Mouse (Mus musculus) hindbrain, embryonic 14.5 days (tissue): ENCODE measurements at regions not wholly inside any gene's neighbourhood (a gene's known extent, or its start where the extent isn't known, plus 50 kb on each side); places are given as distances from the start of the nearest gene placed in this dataset.
A peak's percentile ranks its signal among the peaks of the same experiment; 100 is the strongest.
"Not testable (repeated sequence)": the region's sequence is repeated elsewhere in the genome, so short reads cannot be mapped to it uniquely, and the experiment has no call there.

ENCODE experiments used
- ATAC-seq: fragments of 200-750 bp; cut with Nextera tagmentation; 2 replicates; pipeline ENCODE4 v1.8.0; 2017; ENCODE audit warnings: moderate number of reproducible peaks, mild to moderate bottlenecking, moderate TSS enrichment, moderate library complexity; ENCODE audit not compliant: low FRiP score
- DNase-seq: peaks from one replicate; pipeline ENCODE4 v3.0.0-alpha.2; 2015; ENCODE audit warnings: low spot score
- H3K27ac ChIP-seq: fragments of 300-500 bp; sonication (generic); 2 replicates; pipeline ENCODE4 v1.5.1; 2014; ENCODE audit warnings: mild to moderate bottlenecking, moderate library complexity
- H3K27me3 ChIP-seq: fragments of 300-500 bp; sonication (generic); 2 replicates; pipeline ENCODE4 v1.6.1; 2014; ENCODE audit warnings: mild to moderate bottlenecking, low read length, mixed read lengths; ENCODE audit not compliant: control insufficient read depth, insufficient read depth
- H3K36me3 ChIP-seq: fragments of 300-500 bp; sonication (generic); replicated peaks from 2 replicates; pipeline ENCODE4 v1.6.1; 2014; ENCODE audit not compliant: control insufficient read depth, insufficient read depth
- H3K4me1 ChIP-seq: fragments of 300-500 bp; sonication (generic); replicated peaks from 2 replicates; pipeline ENCODE4 v1.6.1; 2014; ENCODE audit warnings: antibody characterized with exemption, low read length, mixed read lengths; ENCODE audit not compliant: control insufficient read depth, insufficient read depth
- H3K4me2 ChIP-seq: fragments of 300-500 bp; sonication (generic); replicated peaks from 2 replicates; pipeline ENCODE4 v1.6.1; 2014; ENCODE audit warnings: mild to moderate bottlenecking, moderate library complexity
- H3K4me3 ChIP-seq: fragments of 300-500 bp; sonication (generic); replicated peaks from 2 replicates; pipeline ENCODE4 v1.5.1; 2014; ENCODE audit warnings: mild to moderate bottlenecking, low read length
- H3K9ac ChIP-seq: fragments of 300-500 bp; sonication (generic); 2 replicates; pipeline ENCODE4 v1.6.1; 2014
- H3K9me3 ChIP-seq: fragments of 300-500 bp; sonication (generic); 2 replicates; pipeline ENCODE4 v1.6.1; 2016; ENCODE audit warnings: low read length; ENCODE audit not compliant: control insufficient read depth
- WGBS: fragments of 180-500 bp; shearing (Covaris S2); extraction: QIAGEN DNeasy Blood & Tissue Kit; methylation state at CpG from one replicate; pipeline ENCODE4 v1.1.7; 2014; 5-methylcytosine and 5-hydroxymethylcytosine counted together

- no peak for ATAC-seq
- Histone ChIP-seq H3K4me2 (no peak overlapping the region), H3K9me3 (no peaks in the 10 kb centered on the region), H3K27ac (no peak overlapping the region), H3K4me3 (no peak overlapping the region), H3K9ac (no peak overlapping the region), H3K27me3 (no peaks in the 10 kb centered on the region), H3K4me1 (no peaks in the 10 kb centered on the region), H3K36me3 (no peaks in the 10 kb centered on the region)
- 78% methylated on average over 4 of the region's 4 CpGs for WGBS
- no peak for DNase-seq
Observed at GRCm38 (mm10) chr19:59516957-59517356, 58.8 kb downstream of the Emx2 start.

GRCm38 (mm10) chr19:59519156-59519555 is 61.0 kb downstream of the Emx2 start:
- ATAC-seq (no peak), DNase-seq (no peak)
- H3K36me3 ChIP-seq, result no peaks in the 10 kb centered on the region
- H3K27ac ChIP-seq, result no peak overlapping the region
- no peak overlapping the region for H3K9ac ChIP-seq
- H3K4me2 ChIP-seq, result no peak overlapping the region
- H3K4me1 ChIP-seq, result no peaks in the 10 kb centered on the region
- WGBS, result 80% methylated on average over 3 of the region's 3 CpGs
- H3K9me3 ChIP-seq, result no peaks in the 10 kb centered on the region
- no peak overlapping the region for H3K4me3 ChIP-seq
- no peaks in the 10 kb centered on the region for H3K27me3 ChIP-seq

- no peak overlapping the region for H3K4me3 ChIP-seq
- DNase-seq (no peak), ATAC-seq (no peak)
- H3K9ac ChIP-seq, result no peak overlapping the region
- WGBS, result 82% methylated on average over 11 of the region's 11 CpGs
- no peaks in the 10 kb centered on the region for H3K36me3 ChIP-seq
- H3K4me2 ChIP-seq, result no peak overlapping the region
- no peaks in the 10 kb centered on the region for H3K9me3 ChIP-seq
- no peaks in the 10 kb centered on the region for H3K27me3 ChIP-seq
- no peak overlapping the region for H3K27ac ChIP-seq
- no peaks in the 10 kb centered on the region for H3K4me1 ChIP-seq
Observed at GRCm38 (mm10) chr19:59522176-59522575, 64.0 kb downstream of the Emx2 start.

- H3K4me1 ChIP-seq, result no peaks in the 10 kb centered on the region
- no peak for DNase-seq
Observed at GRCm38 (mm10) chr19:59523356-59523755, 65.2 kb downstream of the Emx2 start.

GRCm38 (mm10) chr19:59564101-59564500 is 105.9 kb downstream of the Emx2 start:
- H3K27ac ChIP-seq, result no peak overlapping the region
- 83% methylated on average over 4 of the region's 4 CpGs for WGBS

More at GRCm38 (mm10) chr19:59523356-59523755, 65.2 kb downstream of the Emx2 start:
- no peaks in the 10 kb centered on the region for H3K36me3 ChIP-seq
- WGBS, result 64% methylated on average over 10 of the region's 10 CpGs
- no peak overlapping the region for H3K4me3 ChIP-seq
- H3K9me3 ChIP-seq, result no peaks in the 10 kb centered on the region
- no peak for ATAC-seq
- H3K9ac ChIP-seq, result no peak overlapping the region
- H3K27me3 ChIP-seq, result no peaks in the 10 kb centered on the region
- 0 out of 2 replicates have a peak overlapping the region, but pooled peaks have one; percentile 35 for H3K27ac ChIP-seq
- no peak overlapping the region for H3K4me2 ChIP-seq

GRCm38 (mm10) chr19:59568907-59569306 is 110.7 kb downstream of the Emx2 start:
- no peak for DNase-seq
- no peak for ATAC-seq
- H3K27ac ChIP-seq, result no peak overlapping the region
- no peaks in the 10 kb centered on the region for H3K36me3 ChIP-seq
- H3K27me3 ChIP-seq, result no peaks in the 10 kb centered on the region
- no peak overlapping the region for H3K4me3 ChIP-seq
- no peak overlapping the region for H3K9ac ChIP-seq
- no peaks in the 10 kb centered on the region for H3K4me1 ChIP-seq
- H3K4me2 ChIP-seq, result no peak overlapping the region
- H3K9me3 ChIP-seq, result no peaks in the 10 kb centered on the region

More at GRCm38 (mm10) chr19:59564101-59564500, 105.9 kb downstream of the Emx2 start:
- ATAC-seq (no peak), DNase-seq (no peak)
- Histone ChIP-seq H3K36me3 (no peaks in the 10 kb centered on the region), H3K4me2 (no peak overlapping the region), H3K27me3 (no peaks in the 10 kb centered on the region), H3K9ac (no peak overlapping the region), H3K9me3 (no peaks in the 10 kb centered on the region), H3K4me1 (no peaks in the 10 kb centered on the region), H3K4me3 (no peak overlapping the region)

- WGBS, result 100% methylated on average over 2 of the region's 2 CpGs
- H3K4me3 ChIP-seq, H3K9ac ChIP-seq, ATAC-seq, H3K36me3 ChIP-seq, H3K27ac ChIP-seq, DNase-seq, H3K4me2 ChIP-seq, H3K27me3 ChIP-seq, H3K4me1 ChIP-seq, H3K9me3 ChIP-seq: not testable (repeated sequence)
Observed at GRCm38 (mm10) chr19:59569590-59569989, 111.4 kb downstream of the Emx2 start.

- H3K4me1 ChIP-seq, result no peaks in the 10 kb centered on the region
- no peak overlapping the region for H3K27ac ChIP-seq
- WGBS, result 70% methylated on average over 3 of the region's 3 CpGs
- DNase-seq (peak; percentile 47), ATAC-seq (peak; percentile 43; the same call in 1 of the 2 replicates)
- no peaks in the 10 kb centered on the region for H3K36me3 ChIP-seq
- no peak overlapping the region for H3K4me3 ChIP-seq
- H3K9ac ChIP-seq, result no peak overlapping the region
- H3K9me3 ChIP-seq, result no peaks in the 10 kb centered on the region
- H3K27me3 ChIP-seq, result no peaks in the 10 kb centered on the region
- H3K4me2 ChIP-seq, result no peak overlapping the region
Observed at GRCm38 (mm10) chr19:59574346-59574745, 116.2 kb downstream of the Emx2 start.

GRCm38 (mm10) chr19:59577886-59578285 is 119.7 kb downstream of the Emx2 start:
- WGBS, result 78% methylated on average over 9 of the region's 9 CpGs
- H3K27ac ChIP-seq, result no peak overlapping the region
- no peak for ATAC-seq
- no peaks in the 10 kb centered on the region for H3K4me1 ChIP-seq
- no peaks in the 10 kb centered on the region for H3K36me3 ChIP-seq
- H3K4me2 ChIP-seq, result no peak overlapping the region
- no peak overlapping the region for H3K9ac ChIP-seq
- H3K27me3 ChIP-seq, result no peaks in the 10 kb centered on the region
- DNase-seq, result no peak
- H3K4me3 ChIP-seq, result no peak overlapping the region
- H3K9me3 ChIP-seq, result no peaks in the 10 kb centered on the region

- no peaks in the 10 kb centered on the region for H3K36me3 ChIP-seq
- 77% methylated on average over 1 of the region's 1 CpGs for WGBS
- H3K4me2 ChIP-seq, result no peak overlapping the region
- ATAC-seq, result no peak
- no peak for DNase-seq
- H3K27me3 ChIP-seq, result no peaks in the 10 kb centered on the region; the same call in 1 of the 2 replicates
- H3K27ac ChIP-seq, result no peak overlapping the region
- no peaks in the 10 kb centered on the region for H3K4me1 ChIP-seq
- H3K4me3 ChIP-seq, result no peak overlapping the region
- H3K9ac ChIP-seq, result no peak overlapping the region
- no peaks in the 10 kb centered on the region for H3K9me3 ChIP-seq
Observed at GRCm38 (mm10) chr19:59579676-59580075, 121.5 kb downstream of the Emx2 start.
